Mouse (Mus musculus) intestine, postnatal 0 days (tissue): ENCODE measurements at regions not wholly inside any gene's neighbourhood (a gene's known extent, or its start where the extent isn't known, plus 50 kb on each side); places are given as distances from the start of the nearest gene placed in this dataset.

ENCODE experiments used
- ATAC-seq: fragments of 200-750 bp; cut with Nextera tagmentation; 2 replicates; pipeline ENCODE4 v1.8.0; 2017; ENCODE audit warnings: mild to moderate bottlenecking, moderate TSS enrichment, moderate library complexity
- H3K27ac ChIP-seq: fragments of 300-500 bp; sonication (generic); 2 replicates; pipeline ENCODE4 v1.5.1; 2014; ENCODE audit warnings: mild to moderate bottlenecking, low read depth, low read length, moderate library complexity
- H3K27me3 ChIP-seq: fragments of 300-500 bp; sonication (generic); replicated peaks from 2 replicates; pipeline ENCODE4 v1.6.1; 2014; ENCODE audit warnings: low read length, mixed read lengths; ENCODE audit not compliant: control insufficient read depth, insufficient read depth
- H3K36me3 ChIP-seq: fragments of 300-500 bp; sonication (generic); 2 replicates; pipeline ENCODE4 v1.6.1; 2014; ENCODE audit warnings: mild to moderate bottlenecking, moderate library complexity; ENCODE audit not compliant: control insufficient read depth, insufficient read depth
- H3K4me1 ChIP-seq: fragments of 300-500 bp; sonication (generic); replicated peaks from 2 replicates; pipeline ENCODE4 v1.6.1; 2014; ENCODE audit warnings: antibody characterized with exemption, low read length, mixed read lengths; ENCODE audit not compliant: control insufficient read depth, insufficient read depth
- H3K4me2 ChIP-seq: fragments of 300-500 bp; sonication (generic); replicated peaks from 2 replicates; pipeline ENCODE4 v1.6.1; 2014; ENCODE audit warnings: low read depth, mild to moderate bottlenecking, moderate library complexity
- H3K4me3 ChIP-seq: fragments of 300-500 bp; sonication (generic); 2 replicates; pipeline ENCODE4 v1.5.1; 2014; ENCODE audit warnings: low read depth, low read length
- H3K9ac ChIP-seq: fragments of 300-500 bp; sonication (generic); 2 replicates; pipeline ENCODE4 v1.6.1; 2014; ENCODE audit warnings: mild to moderate bottlenecking, low read depth, low read length
- H3K9me3 ChIP-seq: fragments of 300-500 bp; sonication (generic); 2 replicates; pipeline ENCODE4 v1.6.1; 2016; ENCODE audit warnings: mixed run types; ENCODE audit not compliant: control insufficient read depth
- CTCF ChIP-seq: sonication (generic); IDR thresholded peaks from 2 replicates; pipeline ENCODE4 v1.5.1; 2016; ENCODE audit warnings: low read depth, mild to moderate bottlenecking, control low read depth, antibody characterized with exemption, moderate library complexity
- WGBS: fragments of 180-500 bp; shearing (Covaris S2); extraction: QIAGEN DNeasy Blood & Tissue Kit; methylation state at CpG from one replicate; pipeline ENCODE4 v1.1.7; 2014; 5-methylcytosine and 5-hydroxymethylcytosine counted together

- H3K27ac ChIP-seq = no peak overlapping the region
- H3K4me3 ChIP-seq = no peak overlapping the region
- no peaks in the 10 kb centered on the region for H3K4me1 ChIP-seq
- no peaks in the 10 kb centered on the region for H3K9me3 ChIP-seq
- H3K4me2 ChIP-seq = no peak overlapping the region
- TF ChIP-seq CTCF = no peak
- WGBS = 79% methylated on average over 4 of the region's 4 CpGs
- no peak overlapping the region for H3K9ac ChIP-seq
- H3K36me3 ChIP-seq = no peaks in the 10 kb centered on the region
- no peak for ATAC-seq
- H3K27me3 ChIP-seq = no peaks in the 10 kb centered on the region
Observed at GRCm38 (mm10) chr8:28012849-28013248, 565.4 kb downstream of the Poteg start.
